Mouse (Mus musculus): ENCODE measurements around the gene Zfp553.

Gene Zfp553

DNA sequence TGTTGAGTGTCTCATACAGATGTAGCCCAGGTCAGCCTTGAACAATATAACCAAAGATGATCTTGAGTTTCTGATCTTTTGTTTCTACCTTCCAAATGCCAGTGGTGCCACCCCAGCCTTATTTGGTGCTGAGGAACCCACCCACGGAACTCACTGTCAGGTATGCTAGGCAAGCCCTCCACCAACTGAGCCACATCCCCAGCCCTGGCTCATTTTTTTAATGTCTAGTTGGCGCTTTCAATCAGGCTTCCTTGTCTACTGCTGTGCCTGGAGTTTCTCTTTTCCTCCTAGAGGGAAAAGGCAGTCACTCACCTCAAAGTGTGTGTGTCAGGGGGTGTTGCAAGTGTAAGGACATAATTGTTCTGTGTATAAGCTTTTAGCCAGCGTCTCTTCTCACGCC lies 38.2 kb downstream of the Zfp553 start:
- DNase-seq (ENCODE audit: low spot score in 2 of 2), result no peak

DNA sequence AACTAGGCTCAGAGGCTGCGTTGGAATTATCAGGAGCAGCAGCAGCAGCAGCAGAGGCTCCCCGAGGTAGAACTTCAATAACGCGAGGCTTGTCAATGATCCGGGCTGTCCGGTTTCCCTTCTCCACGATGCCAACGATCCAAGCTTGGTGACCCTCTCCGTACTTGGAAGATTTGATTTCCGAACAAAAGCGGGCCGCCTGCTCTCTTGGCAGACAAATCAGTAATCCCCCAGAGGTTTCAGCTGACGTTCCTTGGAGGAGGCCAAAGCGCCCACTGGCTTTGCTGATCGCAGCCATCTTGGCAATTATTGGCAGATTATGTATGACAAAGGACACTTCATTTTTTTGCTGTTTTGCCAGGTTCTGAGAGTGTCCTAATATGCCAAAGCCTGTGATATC lies 39.7 kb downstream of the Zfp553 start:
- DNase-seq (ENCODE audit: low spot score in 2 of 2), result no peak

DNA sequence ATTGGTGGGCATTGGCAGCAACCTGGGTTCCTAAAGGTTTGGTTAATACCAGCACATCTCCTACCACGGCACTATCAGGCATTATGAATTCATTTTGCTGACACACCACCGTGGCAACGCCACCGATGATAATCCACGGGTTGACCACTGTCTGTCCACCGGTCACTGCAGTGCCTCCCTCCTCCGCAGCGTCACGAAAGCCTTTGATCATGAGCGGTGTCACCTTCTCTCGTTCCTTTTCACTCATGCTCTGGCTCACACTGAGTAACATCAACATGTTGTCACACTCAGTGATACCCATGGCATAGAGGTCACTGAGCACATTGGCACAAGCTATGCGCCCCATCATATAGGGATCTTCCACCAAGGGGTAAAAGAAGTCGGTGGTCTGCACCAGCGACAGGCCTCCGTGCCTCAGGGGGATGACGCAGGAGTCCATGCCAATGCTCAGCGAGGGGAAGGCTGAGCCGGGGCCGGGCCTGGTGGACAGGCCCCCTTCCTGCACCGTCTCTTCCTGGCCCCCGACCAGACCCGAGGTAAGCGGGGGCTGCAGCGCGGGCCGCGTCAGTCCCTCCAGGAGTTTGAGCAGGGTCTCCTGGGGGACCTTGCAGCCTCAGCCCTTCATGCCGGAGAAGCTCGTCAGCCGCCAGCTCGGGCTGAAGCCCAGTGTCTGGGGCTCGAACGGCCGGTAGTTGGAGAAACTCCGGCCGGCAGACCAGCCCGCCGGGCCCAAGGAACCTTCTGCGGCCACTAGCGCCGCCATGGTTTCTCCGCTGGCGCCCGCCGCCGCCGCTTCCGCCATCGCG lies 40.5 kb downstream of the Zfp553 start:
- DNase-seq (ENCODE audit: low spot score in 2 of 2), result no peak

DNA sequence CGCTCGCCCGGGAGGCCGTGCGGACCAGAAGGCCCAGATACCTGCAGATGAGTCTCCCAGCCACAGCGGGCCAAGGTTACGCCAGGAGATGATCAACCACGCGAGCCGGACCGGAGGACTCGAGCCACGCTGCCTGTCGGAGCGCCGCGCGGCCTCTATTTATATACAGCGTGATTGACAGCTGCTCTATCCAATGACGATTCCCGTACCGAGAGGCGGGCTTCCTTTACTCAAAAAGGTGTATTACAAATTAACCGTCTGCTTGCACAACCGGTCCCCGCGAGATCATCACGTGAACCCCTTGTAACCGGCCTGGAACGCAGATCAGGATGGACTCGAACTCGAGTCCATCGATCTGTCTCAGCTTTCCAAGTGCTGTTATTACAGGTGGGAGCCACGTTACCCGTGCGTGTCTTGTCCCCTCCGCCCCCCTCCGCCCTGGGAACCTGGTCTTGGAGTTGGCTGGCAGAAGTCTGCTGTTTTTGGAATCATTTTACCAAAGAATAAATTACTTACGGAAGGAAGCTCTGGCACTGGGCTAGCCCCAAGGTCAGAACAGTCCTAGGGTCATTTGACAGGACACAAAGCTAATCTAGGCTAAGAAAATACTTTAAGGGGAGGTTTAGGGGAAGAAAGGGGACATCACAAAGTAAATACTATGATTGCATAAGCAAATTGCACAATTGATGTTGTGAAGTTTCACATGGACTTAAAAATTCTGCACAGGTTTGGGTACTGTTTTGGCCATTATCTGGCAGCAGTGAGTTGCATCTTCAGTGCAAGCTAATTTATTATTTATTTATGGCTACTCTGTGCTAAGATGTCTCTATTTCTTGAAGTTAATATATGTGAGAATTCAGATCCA lies 41.3 kb downstream of the Zfp553 start, which contains the start of gene Sephs2:
Sephs2 (minus strand) TSS at position 131 of the 865 bp plus-strand sequence.
- DNase-seq (ENCODE audit: low spot score in 2 of 2), result peak; percentile 86 to 93

DNA sequence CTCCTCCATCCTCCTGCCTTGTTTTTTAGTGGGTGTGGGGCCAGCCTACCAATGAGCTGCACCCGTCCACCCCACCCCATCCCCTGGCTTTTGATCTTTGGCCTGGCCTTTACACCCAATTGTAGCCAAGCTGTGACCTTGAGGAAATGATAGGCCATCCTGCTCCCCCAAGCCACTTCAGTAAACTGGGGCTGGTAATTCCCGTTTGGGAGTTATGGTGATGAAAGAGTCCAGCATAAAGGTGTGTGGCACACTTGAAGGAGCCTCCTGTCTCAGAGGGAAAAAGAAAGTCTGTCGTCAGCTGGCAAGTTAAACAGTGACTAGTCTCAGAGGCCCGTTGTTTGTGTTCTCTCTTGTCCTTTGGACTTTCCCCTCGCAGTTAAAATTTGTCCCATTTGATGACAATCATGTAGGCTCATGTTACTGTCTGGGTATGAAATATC lies 43.7 kb downstream of the Zfp553 start:
- no peak for DNase-seq (ENCODE audit: low spot score in 2 of 2)

DNA sequence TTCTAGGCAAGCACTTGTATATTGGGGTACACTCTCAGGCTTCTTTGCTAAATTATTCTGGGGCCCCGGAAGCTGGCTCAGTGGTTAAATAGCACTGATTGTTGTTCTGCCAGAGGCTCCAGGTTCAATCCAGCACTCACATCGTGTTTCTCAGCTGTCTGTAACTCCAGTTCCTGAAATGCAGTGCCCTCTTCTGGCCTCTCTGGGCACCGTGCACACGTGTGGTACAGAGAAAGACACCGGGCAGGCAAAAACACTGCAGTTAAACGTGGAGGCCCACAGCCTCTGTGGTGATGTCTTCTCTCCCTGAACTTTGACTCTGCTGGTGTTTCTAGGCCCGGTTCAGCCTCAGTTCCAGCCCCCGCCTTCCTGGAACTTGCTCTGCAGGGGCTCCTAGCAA lies 45.5 kb downstream of the Zfp553 start:
- DNase-seq (ENCODE audit: low spot score in 2 of 2), result no peak

DNA sequence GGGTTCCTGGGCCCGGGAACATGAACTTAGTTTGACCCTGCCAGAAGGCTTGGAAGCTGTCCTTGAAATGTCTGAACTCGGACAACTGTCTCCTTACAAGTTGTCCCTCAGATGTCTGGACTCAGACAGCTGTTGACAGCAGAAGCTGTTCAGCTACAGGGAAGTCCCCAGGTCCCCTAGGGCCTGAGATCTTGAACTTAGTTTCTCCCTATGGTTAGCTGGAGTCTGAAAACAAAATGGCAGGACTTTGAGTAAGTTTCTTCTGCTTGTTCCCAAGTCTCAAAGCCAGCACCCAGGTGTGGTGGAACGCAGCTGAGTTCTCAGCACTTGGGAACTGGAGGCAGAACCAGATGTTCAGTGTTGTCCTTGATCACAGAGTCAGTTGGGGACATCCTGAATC lies 47.2 kb downstream of the Zfp553 start:
- DNase-seq (ENCODE audit: low spot score in 2 of 2), result no peak

DNA sequence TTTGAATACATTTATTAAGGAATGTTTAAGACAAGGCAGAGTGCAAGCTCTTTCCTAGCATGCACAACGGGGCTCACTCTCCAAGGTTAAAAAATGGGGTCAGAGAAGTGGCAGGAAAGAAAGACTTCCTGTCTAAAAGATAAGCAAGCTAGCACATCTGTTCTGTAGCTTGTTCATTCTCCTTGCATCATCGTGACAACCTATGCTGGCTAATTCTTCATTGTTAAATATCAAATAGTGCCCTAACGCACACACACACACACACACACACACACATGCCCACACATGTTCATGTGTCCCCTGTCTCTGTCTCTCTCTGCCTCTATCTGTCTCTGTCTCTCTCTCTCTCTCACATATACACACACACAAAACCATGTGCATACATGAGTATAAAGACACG lies 48.3 kb downstream of the Zfp553 start:
- no peak for DNase-seq (ENCODE audit: low spot score in 2 of 2)

DNA sequence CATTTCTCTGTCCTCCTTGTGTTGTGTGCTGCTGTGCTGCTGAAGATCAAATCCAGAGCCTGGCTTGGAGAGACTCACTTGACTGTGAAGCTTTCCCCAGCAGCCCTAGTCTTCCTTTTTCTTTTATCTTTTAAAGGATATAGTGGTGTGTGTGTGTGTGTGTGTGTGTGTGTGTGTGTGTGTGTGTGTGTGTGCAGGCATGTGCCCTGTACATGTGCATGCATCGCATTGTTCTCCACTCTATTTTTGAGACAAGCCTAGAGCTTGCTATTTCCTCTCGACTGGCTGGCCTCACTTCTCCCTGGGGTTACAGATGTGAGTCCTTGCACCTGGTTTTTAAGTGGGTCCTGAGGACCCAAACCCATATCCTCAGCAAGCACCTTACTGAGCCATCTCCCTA lies 49.3 kb downstream of the Zfp553 start:
- DNase-seq (ENCODE audit: low spot score in 2 of 2), result no peak

DNA sequence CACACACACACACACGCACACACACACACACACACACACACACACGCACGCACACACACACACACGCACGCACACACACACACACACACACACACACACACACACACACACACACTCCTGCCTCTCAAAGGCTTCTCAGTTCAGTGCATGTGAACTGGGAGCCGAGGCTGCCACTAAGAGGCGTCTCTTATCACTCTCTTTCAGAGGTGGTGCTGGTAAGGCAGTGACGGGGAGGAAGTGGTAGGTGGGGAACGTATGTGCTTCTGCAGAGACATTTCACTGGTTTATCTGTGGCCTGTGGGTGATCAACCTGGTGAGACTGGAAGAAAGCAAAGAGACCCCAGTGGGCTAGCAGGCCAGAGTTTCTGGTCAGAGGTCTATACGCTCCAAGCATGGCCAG lies 52.3 kb downstream of the Zfp553 start:
- no peak for DNase-seq (ENCODE audit: low spot score in 2 of 2)
